ENCODE assay signal across 8 mouse cellular contexts in the genomic region with DNA sequence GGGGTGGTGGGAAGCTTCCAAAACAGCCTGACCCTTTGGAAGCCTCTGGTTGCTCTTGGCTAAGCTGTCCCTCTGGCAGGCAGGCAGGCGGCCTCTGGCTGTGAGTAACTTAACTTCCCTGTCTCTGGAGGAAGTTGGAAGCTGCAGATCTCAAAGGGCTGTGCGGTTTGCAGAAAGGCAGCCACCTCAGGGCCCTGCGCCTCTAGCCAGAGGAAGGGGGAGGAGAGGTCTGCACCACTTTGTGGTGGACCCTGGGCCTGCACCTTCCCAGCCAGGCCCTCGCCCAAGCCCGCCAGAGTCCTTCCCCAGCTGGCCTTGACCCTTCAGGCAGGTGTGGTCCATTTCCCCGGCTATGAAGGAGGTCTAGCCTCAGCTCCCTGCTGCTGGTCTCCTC. TPM values are rescaled to one million over a fixed set of nuclear protein-coding genes. Genes with fewer than 3 reads are reported as not detected.
DNase-seq lines count a peak whose midpoint lies in the region; ATAC-seq and TF ChIP-seq lines count a peak whose summit lies in the region.

No protein-coding gene starts in this region.

- H3K27ac ChIP-seq in embryonic fibroblast, embryonic 13.5 days (ENCODE audit: insufficient read depth, low read length): peak overlapping the region; percentile 43; the same call in 1 of the 2 replicates
- H3K27ac ChIP-seq in macrophage: peak overlapping the region; percentile 99
- peak overlapping the region; percentile 94 for H3K27ac ChIP-seq in stomach, embryonic 15.5 days

- peaks cover 47% of the 10 kb centered on the region for H3K79me2 ChIP-seq in macrophage (ENCODE audit: inconsistent target)

- peaks cover 25% of the 10 kb centered on the region for H3K4me1 ChIP-seq in lung, adult 2 months (ENCODE audit: control insufficient read depth, insufficient read depth, low read length)
- peaks cover 10% of the 10 kb centered on the region for H3K4me1 ChIP-seq in embryonic fibroblast, embryonic 13.5 days (ENCODE audit: control insufficient read depth, insufficient read depth, low read length)
- H3K4me1 ChIP-seq in stomach, embryonic 15.5 days: peaks cover 80% of the 10 kb centered on the region

- WGBS in lung, adult 2 months: 47% methylated on average over 6 of the region's 6 CpGs
- WGBS in macrophage (ENCODE audit: missing documents): under 1% methylated on average over 6 of the region's 6 CpGs
- WGBS in stomach, embryonic 15.5 days: 51% methylated on average over 6 of the region's 6 CpGs

- TF ChIP-seq POLR2A in lung, adult 2 months (IDR thresholded peaks at IDR 0.05; ENCODE audit: borderline replicate concordance, extremely low read depth, low read depth, low read length): no peak
- TF ChIP-seq POLR2A in embryonic fibroblast, embryonic 13.5 days (IDR thresholded peaks at IDR 0.05; ENCODE audit: low read depth, low read length): no peak

- H3K4me2 ChIP-seq in stomach, embryonic 15.5 days: peak overlapping the region; percentile 99

- H3K27me3 ChIP-seq in stomach, embryonic 15.5 days (replicated peaks): no peaks in the 10 kb centered on the region

- peak; percentile 55 to 67 for DNase-seq in lung, adult 18-20 months
- no peak for DNase-seq in lung, adult 2 months
- peak; percentile 47 for DNase-seq in induced T-regulatory cell, adult 2 months (ENCODE audit: low read depth)
- DNase-seq in ovary, postnatal 36 days (ENCODE audit: low spot score): no peak
- no peak for DNase-seq in testis, postnatal 10 days (ENCODE audit: low spot score)

- H3K36me3 ChIP-seq in macrophage (ENCODE audit: inconsistent target): no peaks in the 10 kb centered on the region
- H3K36me3 ChIP-seq in stomach, embryonic 15.5 days: no peaks in the 10 kb centered on the region

- H3K4me3 ChIP-seq in lung, adult 2 months (replicated peaks; ENCODE audit: extremely low read depth, low read depth, low read length): no peak overlapping the region
- H3K4me3 ChIP-seq in embryonic fibroblast, embryonic 13.5 days (ENCODE audit: insufficient read depth, low read length): no peak overlapping the region
- H3K4me3 ChIP-seq in macrophage (ENCODE audit: inconsistent target): peak overlapping the region; percentile 60
- peak overlapping the region; percentile 63 for H3K4me3 ChIP-seq in stomach, embryonic 15.5 days (replicated peaks)

- no peaks in the 10 kb centered on the region for H3K9me3 ChIP-seq in stomach, embryonic 15.5 days

- no peak for ATAC-seq in stomach, embryonic 15.5 days (ENCODE audit: insufficient read depth, low FRiP score, low read depth)

- no peak overlapping the region; the same call in 1 of the 2 replicates for H3K9ac ChIP-seq in stomach, embryonic 15.5 days

- TF ChIP-seq CTCF in lung, adult 2 months (IDR thresholded peaks at IDR 0.05; ENCODE audit: insufficient read depth, low read length): no peak
- no peak for TF ChIP-seq CTCF in embryonic fibroblast, embryonic 13.5 days (IDR thresholded peaks at IDR 0.05; ENCODE audit: borderline replicate concordance, insufficient read depth, low read length)

RNA-seq across cellular contexts. Expression of gene Gins2, which starts 49.7 kb away (rescaled TPM):
- polyA plus RNA-seq in lung, adult 2 months (2012; rRNA removed): 4.4 and 4.5 TPM in 2 replicates
- 31.3 and 33.7 TPM in 2 replicates for polyA plus RNA-seq in embryonic fibroblast, embryonic 13.5 days (2011; ENCODE audit: insufficient read length, low read depth, missing spikeins)
- 1 to 10 TPM in 24 of 26 experiments, under 1 TPM in 2; 0.20 to 6.5 (median 1.9) TPM for total RNA-seq in macrophage (2018; cell fraction: chromatin; rRNA removed)
- 10 to 100 TPM in 5 of 26 experiments, 1 to 10 TPM in 21; 4.8 to 13.4 (median 7.2) TPM for total RNA-seq in macrophage (2018; cell fraction: cytosol; rRNA removed)
- total RNA-seq in macrophage (2018; cell fraction: nucleus; rRNA removed): 10 to 100 TPM in 1 of 26 experiments, 1 to 10 TPM in 25; 1.0 to 11.4 (median 2.4) TPM
- 6.0 to 52.8 TPM (median 6.1 TPM) in 3 replicates for polyA plus RNA-seq in macrophage (2018)
- polyA plus RNA-seq in stomach, embryonic 15.5 days (2015; fragmentation: Nextera tagmentation; extraction: Ambion mirVana): 88.1 and 94.7 TPM in 2 replicates

Comparison
In these comparisons a context has a peak if more than half of its experiments do, and no peak if none do; other contexts are left out.
1. DNase-seq: peak in lung, adult 18-20 months (2 of 2) and induced T-regulatory cell, adult 2 months (single experiment); none in lung, adult 2 months (single experiment), ovary, postnatal 36 days (single experiment) and testis, postnatal 10 days (single experiment).
2. H3K4me3 ChIP-seq: peak in macrophage (single experiment) and stomach, embryonic 15.5 days (single experiment); none in lung, adult 2 months (single experiment) and embryonic fibroblast, embryonic 13.5 days (single experiment).
3. H3K27ac ChIP-seq: peak in every context shown above with its lines; median percentile 99 in macrophage; 94 in stomach, embryonic 15.5 days; 43 in embryonic fibroblast, embryonic 13.5 days.